Mouse (Mus musculus) liver, adult 2 months (tissue): ENCODE measurements at regions not wholly inside any gene's neighbourhood (a gene's known extent, or its start where the extent isn't known, plus 50 kb on each side); places are given as distances from the start of the nearest gene placed in this dataset.

Experiments used
- CTCF ChIP-seq: fragments of 200-500 bp; IDR thresholded peaks from 2 replicates; pipeline ENCODE4 v1.5.1; 2011; ENCODE audit warnings: low read depth, low read length, control low read depth
- POLR2A ChIP-seq: fragments of 200-500 bp; IDR thresholded peaks from 2 replicates; pipeline ENCODE4 v1.6.1; 2011; ENCODE audit warnings: low read length, control low read depth; ENCODE audit not compliant: insufficient read depth; ENCODE audit errors: extremely low read depth

DNA sequence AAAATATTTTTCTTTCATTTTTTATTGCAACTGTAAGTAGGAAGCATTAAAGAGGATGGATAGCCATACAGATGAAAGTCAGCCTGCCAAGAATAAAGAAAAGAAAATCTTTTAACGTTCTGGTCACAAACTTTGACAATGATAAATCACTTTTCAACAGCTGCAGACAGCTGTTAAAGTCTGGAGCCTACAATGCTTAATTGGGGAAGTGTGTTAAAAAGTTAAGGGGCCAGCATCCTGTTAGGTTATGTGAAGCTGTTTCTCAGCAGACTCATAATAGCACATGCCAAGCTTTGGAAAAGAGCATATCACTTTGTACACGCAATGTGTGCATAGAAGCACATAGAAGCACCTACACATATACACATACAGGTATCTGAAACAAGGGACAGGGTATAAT is 1431.3 kb downstream of the 4930444P10Rik start:
- TF ChIP-seq CTCF (no peak), POLR2A (no peak)
